Mouse (Mus musculus): ENCODE results near the gene Cavin2.

GRCm38 (mm10) chr1:51268225-51268624 is 20.7 kb upstream of the Cavin2 start:
- no peak for TF ChIP-seq CTCF (IDR thresholded peaks at IDR 0.05; ENCODE audit: extremely low read depth, insufficient read length, insufficient replicate concordance, low read depth, low read length)
- TF ChIP-seq POLR2A (IDR thresholded peaks at IDR 0.05; ENCODE audit: low read depth, low read length): no peak
